Mouse (Mus musculus) frontal cortex, adult (tissue): ENCODE results near the gene Fcgbp.
A peak's percentile ranks its signal among the peaks of the same experiment; 100 is the strongest.
"Not testable (repeated sequence)": the region's sequence is repeated elsewhere in the genome, so short reads cannot be mapped to it uniquely, and the experiment has no call there.

Experiments
- ATAC-seq: cut with Nextera tagmentation; 2 replicates; pipeline ENCODE4 v1.9.2; 2017; ENCODE audit warnings: mild to moderate bottlenecking, moderate library complexity, mixed read lengths; ENCODE audit not compliant: low TSS enrichment

Gene Fcgbp

DNA sequence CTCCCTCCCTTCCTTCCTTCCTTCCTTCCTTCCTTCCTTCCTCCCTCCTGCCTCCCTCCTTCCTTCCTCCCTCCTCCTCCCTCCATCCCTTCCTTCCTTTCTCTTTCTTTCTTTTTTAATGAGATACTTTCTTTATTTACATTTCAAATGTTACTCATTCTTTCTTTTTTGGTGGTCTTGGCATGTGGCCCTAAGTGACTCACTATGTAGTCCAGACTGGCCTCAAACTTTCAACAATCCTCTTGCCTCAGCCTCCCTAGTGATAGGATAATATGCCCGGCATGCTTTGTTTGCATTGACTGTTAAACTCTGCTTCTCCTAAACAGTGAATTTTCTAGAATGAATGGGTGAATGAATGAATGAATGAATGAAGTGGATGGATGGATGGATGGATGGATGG lies 78.8 kb downstream of the Fcgbp start:
- no peak for ATAC-seq

DNA sequence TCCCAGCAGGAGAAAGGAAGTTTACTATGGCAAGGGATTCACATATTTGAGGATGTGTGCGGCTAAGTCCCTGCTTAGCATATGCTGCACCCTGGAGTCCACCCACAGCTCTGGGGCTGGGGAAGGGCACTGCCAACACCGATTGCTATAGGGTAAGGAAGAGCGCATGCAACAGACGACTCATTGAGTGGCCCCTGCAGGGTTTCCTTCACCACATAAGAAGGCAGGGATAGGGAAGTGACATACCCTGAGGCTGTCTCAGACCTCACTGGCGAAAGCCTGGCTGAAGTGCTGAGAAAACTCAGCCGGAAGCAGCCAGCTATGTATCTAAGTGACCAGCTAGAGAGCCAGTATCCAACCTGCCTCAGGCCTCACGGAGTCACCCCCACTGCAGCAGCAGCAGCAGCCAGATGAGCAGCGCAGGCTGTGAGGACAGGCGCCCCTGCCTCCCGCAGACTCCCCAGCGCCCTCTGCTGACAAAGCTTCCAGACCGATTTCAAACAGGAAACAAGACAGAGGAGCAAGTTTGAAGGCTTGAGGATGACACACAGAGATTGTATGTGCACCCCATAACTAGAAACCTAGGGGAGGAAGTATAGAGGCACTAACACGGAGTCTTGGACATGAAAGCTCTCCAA lies 80.7 kb downstream of the Fcgbp start:
- peak; percentile 57; the same call in 1 of the 2 replicates for ATAC-seq

DNA sequence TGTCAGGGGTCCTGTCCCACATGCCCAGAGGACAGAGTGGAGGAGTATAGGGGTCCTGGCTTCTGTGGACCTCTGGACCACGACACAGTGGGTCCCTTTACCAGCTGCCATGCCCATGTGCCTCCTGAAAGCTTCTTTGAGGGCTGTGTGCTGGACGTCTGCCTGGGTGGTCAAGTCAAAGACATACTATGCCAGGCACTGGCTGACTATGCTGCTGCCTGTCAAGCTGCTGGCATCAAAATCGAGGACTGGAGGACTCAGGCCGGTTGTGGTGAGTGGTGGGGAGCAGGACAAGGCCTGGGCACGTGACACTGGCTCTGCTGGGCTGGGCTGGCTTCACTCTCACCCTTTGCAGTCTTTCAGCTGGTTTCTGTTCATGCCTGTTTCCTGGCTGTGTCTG lies 82.6 kb downstream of the Fcgbp start:
- ATAC-seq, result not testable (repeated sequence)

- ATAC-seq, result no peak
Observed at GRCm38 (mm10) chr7:28159292-28159691, 88.3 kb downstream of the Fcgbp start.

- no peak for ATAC-seq
Observed at GRCm38 (mm10) chr7:28159893-28160292, 88.9 kb downstream of the Fcgbp start.

DNA sequence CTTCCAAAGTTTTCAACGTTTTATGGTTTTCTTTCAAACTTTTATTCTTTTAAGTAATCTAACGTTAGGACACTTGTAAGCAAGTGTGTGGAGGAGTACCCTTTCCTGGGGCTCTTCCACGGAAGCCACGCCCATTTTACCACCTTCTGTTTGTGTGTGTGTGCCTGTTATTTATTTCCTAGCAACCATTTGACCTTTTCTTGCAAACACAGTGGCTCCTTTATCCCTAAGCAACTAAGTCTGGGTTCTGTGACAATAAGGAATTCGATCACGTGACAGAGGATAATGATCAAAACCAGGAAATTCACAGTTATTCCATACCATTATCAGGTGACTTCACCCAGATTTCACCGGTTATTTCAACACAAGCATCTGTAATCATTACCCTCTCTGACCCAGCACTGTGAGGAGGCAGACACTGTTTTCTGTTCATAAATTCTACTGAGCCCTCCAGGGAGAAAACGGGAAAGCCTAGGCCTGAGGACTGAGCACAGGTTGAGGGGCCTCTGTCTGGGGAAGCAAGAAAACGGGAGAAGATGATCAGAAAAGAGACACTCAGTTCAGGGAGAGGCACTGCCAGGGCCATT lies 90.2 kb downstream of the Fcgbp start:
- ATAC-seq, result no peak

- no peak for ATAC-seq
Observed at GRCm38 (mm10) chr7:28165406-28165805, 94.4 kb downstream of the Fcgbp start.

DNA sequence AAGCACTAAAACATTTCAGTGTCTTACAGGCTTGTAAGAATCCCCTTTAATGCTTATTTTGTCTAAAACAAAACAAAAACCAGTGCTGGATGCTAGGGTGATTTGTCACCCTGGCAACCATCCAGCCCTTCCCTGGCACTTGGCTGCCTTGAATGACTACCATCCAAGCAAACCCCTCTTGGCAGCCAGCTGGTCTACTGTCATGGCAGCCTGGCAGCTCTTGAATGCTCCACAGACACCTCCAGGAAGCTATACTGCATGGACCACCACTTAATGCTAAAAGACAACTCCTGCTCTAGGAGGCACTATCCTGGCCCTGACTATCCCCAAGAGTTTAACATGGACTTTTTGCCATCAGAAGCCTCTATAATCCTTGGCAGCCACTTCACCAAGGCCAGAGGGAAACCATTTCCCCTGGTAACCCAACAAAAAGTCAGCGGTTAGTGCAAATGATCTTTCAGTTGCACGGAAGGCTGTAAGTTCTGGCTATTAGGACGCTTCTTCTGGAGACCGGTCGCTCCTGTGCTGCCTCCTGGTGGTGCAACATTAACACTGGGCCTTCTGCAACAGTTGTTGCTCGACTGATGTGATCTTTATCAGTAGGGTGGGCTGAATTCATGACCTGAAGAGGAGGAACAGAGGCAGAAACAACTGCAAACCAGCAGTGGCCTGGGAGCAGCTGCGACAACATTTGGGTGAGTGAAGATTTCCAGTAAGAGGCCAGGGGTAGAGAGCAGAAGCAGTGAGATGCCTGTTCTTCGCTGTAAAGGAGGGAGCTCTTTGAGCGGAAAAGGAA lies 97.5 kb downstream of the Fcgbp start:
- ATAC-seq, result peak; percentile 28; the same call in 1 of the 2 replicates

- ATAC-seq, result peak; percentile 97
Observed at GRCm38 (mm10) chr7:28169489-28170422, 98.7 kb downstream of the Fcgbp start, which contains the start of gene Fbl. Gene Fbl, plus strand, starts transcription at chr7:28169710.
